Mouse (Mus musculus): ENCODE data around the gene Cers6. TPM values are rescaled to one million over a fixed set of nuclear protein-coding genes. Genes with fewer than 3 reads are reported as not detected.
A peak's percentile ranks its signal among the peaks of the same experiment; 100 is the strongest.

The Cers6 gene
- polyA plus RNA-seq, 1 experiment = 78.2 TPM

- H3K4me1 ChIP-seq (ENCODE audit: control insufficient read depth, insufficient read depth, low read length) = peaks cover 2% of the 10 kb centered on the region
- H3K4me3 ChIP-seq (ENCODE audit: insufficient read depth, low read length) = no peak overlapping the region
- TF ChIP-seq POLR2A (IDR thresholded peaks at IDR 0.05; ENCODE audit: low read depth, low read length) (no peak), CTCF (IDR thresholded peaks at IDR 0.05; ENCODE audit: borderline replicate concordance, insufficient read depth, low read length) (no peak)
- H3K27ac ChIP-seq (ENCODE audit: insufficient read depth, low read length) = no peak overlapping the region
These were observed 35.0 kb downstream of the Cers6 start for GRCm38 (mm10) chr2:68896196-68896595.

DNA sequence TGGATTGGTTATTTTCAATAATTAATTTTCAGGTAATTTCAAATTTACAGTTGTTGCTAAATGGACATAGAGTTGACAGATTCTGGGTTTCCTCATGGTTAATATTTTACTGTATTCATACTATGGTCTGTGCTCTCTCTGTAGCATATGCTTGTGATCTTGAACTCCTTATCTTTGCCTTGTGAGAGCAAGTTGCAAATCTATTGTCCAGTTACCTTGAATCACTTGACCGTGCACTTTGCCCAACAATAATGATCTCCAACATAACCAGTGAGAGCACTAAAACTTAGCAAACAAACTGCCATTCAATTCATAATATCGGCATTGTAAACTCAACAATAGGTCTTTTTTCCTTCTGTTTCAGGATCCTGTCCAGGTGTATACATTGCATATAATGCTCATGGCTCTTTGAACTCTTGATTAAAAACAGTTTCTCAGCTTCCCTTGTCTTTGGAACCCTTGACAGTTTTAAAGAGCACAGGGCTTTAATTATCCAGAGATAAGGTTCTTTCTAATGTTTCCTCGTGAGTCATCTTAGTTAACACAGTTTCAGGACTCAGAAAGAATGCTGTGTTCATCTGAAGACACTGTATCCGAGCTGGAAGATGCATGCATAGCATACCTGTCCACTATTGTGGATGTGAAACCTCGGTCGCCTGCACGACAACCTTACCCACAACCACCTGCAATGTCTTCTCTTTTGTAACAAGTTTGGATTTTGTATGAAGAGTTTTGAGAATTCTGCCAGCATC lies 38.7 kb downstream of the Cers6 start:
- H3K4me1 ChIP-seq (ENCODE audit: control insufficient read depth, insufficient read depth, low read length) = peaks cover 2% of the 10 kb centered on the region; the same call in 1 of the 2 replicates
- H3K4me3 ChIP-seq (ENCODE audit: insufficient read depth, low read length) = no peak overlapping the region
- H3K27ac ChIP-seq (ENCODE audit: insufficient read depth, low read length) = no peak overlapping the region
- no peak for TF ChIP-seq POLR2A (IDR thresholded peaks at IDR 0.05; ENCODE audit: low read depth, low read length)
- no peak for TF ChIP-seq CTCF (IDR thresholded peaks at IDR 0.05; ENCODE audit: borderline replicate concordance, insufficient read depth, low read length)

DNA sequence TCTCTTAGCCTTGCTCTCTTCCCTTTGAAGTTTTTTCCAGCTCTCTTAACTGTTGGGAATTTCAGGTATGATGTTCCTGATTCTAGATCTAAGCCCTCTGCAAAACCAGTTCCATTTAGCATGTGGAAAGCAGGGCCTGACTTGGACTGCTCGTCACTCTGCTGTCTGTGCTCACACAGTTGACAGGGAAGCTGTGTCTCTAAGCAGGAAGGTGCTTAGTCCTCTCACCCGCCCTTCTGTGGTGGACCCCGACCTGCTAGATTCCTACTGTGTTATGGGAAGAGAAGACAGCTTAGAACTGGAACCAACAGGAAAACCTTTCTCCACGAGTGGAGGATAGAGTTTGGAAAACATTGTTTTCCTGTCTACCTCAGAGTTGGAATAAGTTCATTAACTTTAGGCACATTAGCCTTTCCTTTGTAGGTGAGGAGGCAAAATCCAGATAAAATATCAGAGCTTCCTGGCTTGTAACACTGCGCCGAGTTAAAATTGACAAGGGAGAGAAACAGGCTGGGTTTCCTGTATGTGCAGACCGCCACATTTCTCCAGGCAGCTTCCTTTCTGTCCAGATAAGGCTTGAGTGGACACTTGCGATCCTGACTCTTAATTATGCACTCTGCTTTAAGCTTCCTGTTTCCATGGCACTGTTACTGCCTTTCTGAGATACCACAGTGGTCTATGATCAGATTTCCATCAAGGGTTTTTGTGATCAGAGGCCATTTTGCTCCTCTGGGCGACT lies 39.6 kb downstream of the Cers6 start:
- Histone ChIP-seq H3K27ac (ENCODE audit: insufficient read depth, low read length) (no peak overlapping the region), H3K4me1 (ENCODE audit: control insufficient read depth, insufficient read depth, low read length) (0 out of 2 replicates have a peak, but pooled peaks cover 2% of the 10 kb centered on the region), H3K4me3 (ENCODE audit: insufficient read depth, low read length) (no peak overlapping the region)
- TF ChIP-seq CTCF (IDR thresholded peaks at IDR 0.05; ENCODE audit: borderline replicate concordance, insufficient read depth, low read length) (no peak), POLR2A (IDR thresholded peaks at IDR 0.05; ENCODE audit: low read depth, low read length) (no peak)

GRCm38 (mm10) chr2:68901708-68902107 lies 40.5 kb downstream of the Cers6 start:
- no peaks in the 10 kb centered on the region for H3K4me1 ChIP-seq (ENCODE audit: control insufficient read depth, insufficient read depth, low read length)
- no peak overlapping the region for H3K27ac ChIP-seq (ENCODE audit: insufficient read depth, low read length)
- no peak overlapping the region for H3K4me3 ChIP-seq (ENCODE audit: insufficient read depth, low read length)
- no peak for TF ChIP-seq POLR2A (IDR thresholded peaks at IDR 0.05; ENCODE audit: low read depth, low read length)
- TF ChIP-seq CTCF (IDR thresholded peaks at IDR 0.05; ENCODE audit: borderline replicate concordance, insufficient read depth, low read length) = no peak

- H3K4me1 ChIP-seq (ENCODE audit: control insufficient read depth, insufficient read depth, low read length) = 0 out of 2 replicates have a peak, but pooled peaks cover under 1% of the 10 kb centered on the region
- no peak overlapping the region for H3K4me3 ChIP-seq (ENCODE audit: insufficient read depth, low read length)
- no peak overlapping the region for H3K27ac ChIP-seq (ENCODE audit: insufficient read depth, low read length)
- TF ChIP-seq POLR2A (IDR thresholded peaks at IDR 0.05; ENCODE audit: low read depth, low read length) = no peak
- TF ChIP-seq CTCF (IDR thresholded peaks at IDR 0.05; ENCODE audit: borderline replicate concordance, insufficient read depth, low read length) = no peak
These were observed 41.3 kb downstream of the Cers6 start for GRCm38 (mm10) chr2:68902546-68902945.

DNA sequence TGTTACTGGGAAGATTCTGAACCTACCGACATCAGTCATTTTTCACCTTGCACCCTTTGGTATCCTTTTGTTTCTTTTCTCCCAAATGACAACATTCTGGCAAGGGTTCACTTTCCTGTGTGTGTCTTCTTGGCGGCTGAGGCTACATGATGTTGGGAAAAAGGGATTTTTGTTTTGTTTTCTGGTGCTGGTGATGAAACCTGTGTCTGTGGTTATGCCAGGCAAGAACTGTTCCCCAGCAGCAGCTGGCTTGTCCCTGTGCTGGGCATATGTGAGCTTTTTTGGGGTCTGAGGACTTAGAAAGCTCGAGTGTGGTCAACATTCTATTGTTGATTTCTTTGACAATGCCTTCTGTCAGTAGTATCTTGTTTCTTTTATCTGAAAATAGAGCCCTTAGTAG lies 45.7 kb downstream of the Cers6 start:
- H3K27ac ChIP-seq (ENCODE audit: insufficient read depth, low read length) = no peak overlapping the region
- no peak for TF ChIP-seq POLR2A (IDR thresholded peaks at IDR 0.05; ENCODE audit: low read depth, low read length)
- no peak for TF ChIP-seq CTCF (IDR thresholded peaks at IDR 0.05; ENCODE audit: borderline replicate concordance, insufficient read depth, low read length)

GRCm38 (mm10) chr2:68907721-68908463 lies 46.7 kb downstream of the Cers6 start:
- Histone ChIP-seq H3K27ac (ENCODE audit: insufficient read depth, low read length) (no peak overlapping the region), H3K4me1 (ENCODE audit: control insufficient read depth, insufficient read depth, low read length) (peaks cover 22% of the 10 kb centered on the region), H3K4me3 (ENCODE audit: insufficient read depth, low read length) (no peak overlapping the region)
- TF ChIP-seq POLR2A (IDR thresholded peaks at IDR 0.05; ENCODE audit: low read depth, low read length) = no peak
- no peak for TF ChIP-seq CTCF (IDR thresholded peaks at IDR 0.05; ENCODE audit: borderline replicate concordance, insufficient read depth, low read length)

More for the DNA sequence above, 45.7 kb downstream of the Cers6 start:
- H3K4me3 ChIP-seq (ENCODE audit: insufficient read depth, low read length) = no peak overlapping the region
- peaks cover 16% of the 10 kb centered on the region; the same call in 1 of the 2 replicates for H3K4me1 ChIP-seq (ENCODE audit: control insufficient read depth, insufficient read depth, low read length)

DNA sequence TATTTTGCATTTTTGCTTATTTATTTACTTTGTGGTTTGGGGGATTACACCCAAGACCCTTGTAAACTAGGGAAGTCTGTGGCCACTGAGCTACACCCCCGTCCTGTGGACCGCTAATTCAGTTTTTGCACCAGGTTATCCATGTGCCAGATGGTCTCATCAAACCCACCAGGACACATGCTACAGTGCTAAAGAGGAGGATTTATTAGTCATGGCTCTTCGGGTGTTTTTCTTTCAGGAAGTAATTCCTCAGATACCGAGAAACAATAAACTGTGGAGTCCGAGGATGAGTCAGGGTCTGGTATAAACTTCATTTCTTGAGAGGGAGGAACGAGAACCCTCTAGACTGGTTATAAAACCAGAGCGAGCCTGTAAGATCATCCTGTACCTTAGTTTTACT lies 49.5 kb downstream of the Cers6 start:
- H3K4me1 ChIP-seq (ENCODE audit: control insufficient read depth, insufficient read depth, low read length) = peaks cover 22% of the 10 kb centered on the region
- H3K4me3 ChIP-seq (ENCODE audit: insufficient read depth, low read length) = no peak overlapping the region
- TF ChIP-seq CTCF (IDR thresholded peaks at IDR 0.05; ENCODE audit: borderline replicate concordance, insufficient read depth, low read length) (no peak), POLR2A (IDR thresholded peaks at IDR 0.05; ENCODE audit: low read depth, low read length) (no peak)
- H3K27ac ChIP-seq (ENCODE audit: insufficient read depth, low read length) = peak overlapping the region; percentile 64

DNA sequence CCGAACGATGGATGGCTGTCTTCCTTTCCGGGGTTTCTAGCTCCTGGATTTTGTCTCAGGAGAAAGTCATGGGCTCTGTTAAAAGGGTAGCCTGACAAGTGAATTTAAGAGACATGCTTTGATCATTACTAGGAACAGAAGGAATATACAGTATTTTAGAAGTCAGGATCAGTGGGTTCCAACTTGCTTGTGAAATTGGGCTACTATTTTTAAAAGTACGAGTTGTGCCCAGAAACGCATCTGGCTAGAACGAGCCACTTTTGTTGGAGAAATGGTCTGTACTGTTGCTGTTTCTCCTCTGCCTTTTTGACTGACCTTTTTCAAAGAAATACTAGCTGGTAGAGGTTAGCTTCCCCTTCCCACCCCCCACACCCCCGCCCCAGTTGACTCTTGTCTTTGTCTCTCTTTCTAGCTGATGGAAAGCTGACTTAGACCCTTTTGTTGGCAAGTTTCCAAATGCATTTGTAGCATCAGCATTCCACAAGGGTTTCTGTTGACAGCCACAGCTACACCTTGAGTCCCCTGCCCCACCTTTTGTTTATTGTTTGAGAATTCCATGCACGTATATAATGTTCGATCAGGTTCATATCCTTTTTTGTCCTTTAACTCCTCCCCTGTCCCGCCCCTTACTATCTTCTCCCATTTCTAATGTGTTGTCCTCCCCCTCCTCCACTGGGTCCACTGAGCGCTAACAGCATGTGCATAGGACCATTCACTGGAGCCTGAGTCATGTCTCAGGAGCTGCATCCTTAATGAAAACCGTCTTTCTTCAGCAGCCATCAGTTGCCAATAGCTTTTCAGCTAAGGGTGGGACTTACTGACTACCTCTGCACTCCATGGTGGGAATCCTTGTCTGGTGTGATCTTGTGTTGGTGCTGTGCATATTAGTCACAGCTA lies 50.6 kb downstream of the Cers6 start:
- Histone ChIP-seq H3K27ac (ENCODE audit: insufficient read depth, low read length) (peak overlapping the region; percentile 37), H3K4me1 (ENCODE audit: control insufficient read depth, insufficient read depth, low read length) (peaks cover 24% of the 10 kb centered on the region), H3K4me3 (ENCODE audit: insufficient read depth, low read length) (no peak overlapping the region)
- TF ChIP-seq CTCF (IDR thresholded peaks at IDR 0.05; ENCODE audit: borderline replicate concordance, insufficient read depth, low read length) (no peak), POLR2A (IDR thresholded peaks at IDR 0.05; ENCODE audit: low read depth, low read length) (no peak)
